Mouse (Mus musculus) MN1 (cell line): ENCODE measurements around the gene Il18.
"Not testable (repeated sequence)": the region's sequence is repeated elsewhere in the genome, so short reads cannot be mapped to it uniquely, and the experiment has no call there.

ENCODE experiments used
- DNase-seq: peaks from one replicate; pipeline ENCODE4 v3.0.0-alpha.2; 2016; ENCODE audit warnings: low spot score

Gene Il18

GRCm38 (mm10) chr9:50603998-50604324 lies 49.3 kb downstream of the Il18 start:
- no peak for DNase-seq

DNA sequence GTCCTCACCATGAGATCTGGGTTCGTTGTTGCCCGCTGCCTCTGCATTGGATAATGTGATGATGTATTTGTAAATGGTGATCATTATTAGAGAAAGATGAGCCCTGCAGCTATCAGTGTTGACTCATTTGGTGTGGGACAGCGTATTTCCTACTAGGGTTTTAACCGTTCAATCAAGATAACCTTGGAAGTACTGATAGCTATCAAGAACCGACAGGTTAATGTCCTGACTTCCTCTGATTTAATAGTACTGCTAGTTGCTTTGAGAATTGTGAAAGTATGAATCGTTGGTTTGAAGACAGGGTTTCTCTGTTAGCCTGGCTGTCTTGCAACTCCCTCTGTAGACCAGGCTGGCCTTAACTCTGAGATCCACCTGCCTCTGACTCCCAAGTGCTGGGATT lies 49.7 kb downstream of the Il18 start:
- DNase-seq: no peak

DNA sequence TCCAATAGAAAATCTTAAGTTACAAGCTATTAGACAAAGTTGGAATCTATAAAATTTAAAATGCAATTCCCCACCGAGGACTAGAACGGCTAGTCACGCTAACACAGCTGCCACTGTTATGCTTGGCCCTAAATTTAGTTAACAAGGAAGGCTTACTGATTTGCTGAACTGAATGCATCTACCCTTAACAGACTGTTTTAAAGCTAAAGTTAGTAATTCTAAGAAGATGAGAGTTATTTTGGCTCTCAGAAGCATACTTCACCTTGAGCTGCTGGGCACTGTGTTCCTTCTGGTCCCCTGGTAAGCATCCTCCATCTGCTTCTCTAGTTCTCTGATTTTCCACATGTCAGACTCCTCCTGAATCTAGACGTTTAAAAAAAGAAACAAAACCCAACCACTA lies 57.5 kb downstream of the Il18 start:
- DNase-seq: no peak

DNA sequence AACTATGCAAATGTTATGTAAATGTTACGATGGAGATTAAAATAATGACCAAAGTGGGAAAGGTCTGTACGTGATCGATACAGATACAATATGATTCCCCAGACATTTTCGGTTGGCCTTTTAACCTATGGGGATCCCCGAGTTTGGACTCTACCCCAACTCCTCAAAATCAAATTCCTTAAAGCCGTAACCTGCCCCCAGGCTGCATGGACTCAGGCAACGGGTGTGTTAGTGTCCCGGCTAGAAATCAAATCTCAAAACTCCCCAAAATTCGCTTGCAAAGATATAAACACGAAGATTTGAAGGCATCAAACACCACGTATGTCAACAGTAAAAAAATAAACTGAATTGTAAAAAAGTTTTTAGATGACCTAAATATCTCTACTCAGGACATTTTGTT lies 61.5 kb downstream of the Il18 start:
- DNase-seq: no peak

DNA sequence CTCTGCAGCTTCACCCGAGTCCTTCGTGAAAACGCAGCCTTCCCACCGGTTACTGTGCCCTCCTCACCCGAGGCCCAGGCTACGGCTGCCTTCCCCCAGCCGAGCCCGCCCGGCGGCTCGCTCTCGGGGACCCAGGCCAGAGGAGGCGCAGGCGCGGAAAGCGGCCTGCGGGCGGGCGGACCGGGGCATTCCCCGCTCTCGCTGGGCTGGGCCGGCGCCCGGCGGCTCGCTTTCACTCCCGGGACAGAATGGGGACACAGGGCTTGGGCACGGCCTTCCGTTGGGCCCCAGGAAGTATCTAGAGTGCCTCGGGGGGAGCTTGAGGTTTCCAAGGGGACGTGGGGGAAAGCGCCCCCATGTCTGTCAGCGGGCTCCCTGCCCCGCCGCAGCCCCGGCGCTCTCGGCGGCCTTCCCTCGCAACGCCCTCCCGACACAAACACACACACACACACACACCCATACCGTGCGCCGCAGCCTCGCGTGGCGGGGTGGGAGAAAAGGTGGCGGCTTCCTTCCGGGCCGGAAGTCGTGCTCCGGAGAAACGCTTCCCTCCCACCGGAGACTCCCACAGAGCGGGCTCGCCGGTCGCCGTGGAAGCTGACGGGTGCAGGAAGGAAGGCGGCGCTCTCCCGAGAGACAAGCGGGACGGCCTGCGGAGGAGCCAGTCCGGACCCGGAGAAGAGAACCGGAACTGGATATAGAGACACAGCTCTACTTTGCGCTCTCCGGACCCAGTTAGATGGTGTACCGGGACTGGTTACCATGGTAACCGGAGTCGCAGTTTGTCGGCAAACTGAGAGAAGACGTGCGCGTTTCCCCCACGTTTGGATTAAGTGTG lies 62.4 kb downstream of the Il18 start, which contains the start of the genes Pih1d2 and Nkapd1:
TSS of gene Pih1d2 (plus strand) at position 556 of the 838 bp plus-strand sequence.
TSS of gene Nkapd1 (minus strand) at position 699 of the 838 bp plus-strand sequence.
- DNase-seq: peak; percentile 94

DNA sequence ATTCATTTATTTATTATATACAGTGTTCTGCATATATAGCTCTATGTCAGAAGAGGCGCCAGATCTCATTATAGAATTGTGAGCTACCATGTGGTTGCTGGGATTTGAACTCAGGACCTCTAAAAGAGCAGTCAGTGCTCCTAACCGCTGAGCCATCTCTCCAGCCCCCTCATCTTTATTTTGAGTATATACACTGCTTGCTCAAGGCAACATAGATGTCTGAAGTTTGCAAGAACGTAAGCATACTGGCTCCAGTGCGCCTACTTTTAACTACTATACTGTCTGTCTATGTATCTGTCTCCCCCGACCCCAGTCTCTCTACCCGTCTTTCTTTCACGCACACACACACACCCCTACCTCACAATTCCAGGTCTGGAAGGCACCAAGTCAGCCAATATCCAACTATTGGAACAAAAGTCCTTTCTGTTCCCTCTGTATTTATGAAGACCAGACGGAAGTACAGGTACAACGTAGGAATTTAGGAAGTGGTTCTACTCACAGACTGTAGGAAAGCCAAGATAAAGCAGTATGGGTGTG lies 63.2 kb downstream of the Il18 start:
- DNase-seq: no peak

DNA sequence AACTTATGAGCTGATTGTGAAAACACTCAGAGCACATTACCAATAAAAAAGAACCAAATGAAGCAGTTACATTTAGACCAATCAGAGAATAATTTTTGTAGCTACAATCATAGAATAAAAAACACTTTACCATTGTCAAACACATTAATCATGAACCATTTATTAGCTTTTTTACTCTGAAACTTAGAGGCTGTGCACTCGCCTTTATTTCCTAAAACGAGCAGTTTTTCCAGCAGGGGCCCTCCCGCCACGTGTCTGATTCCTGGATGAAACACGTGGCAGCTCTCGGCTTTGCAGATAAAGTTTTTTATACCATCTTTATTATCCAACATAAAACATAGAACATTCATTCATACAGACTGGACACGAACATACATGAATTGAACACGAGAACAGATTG lies 76.3 kb downstream of the Il18 start:
- DNase-seq: not testable (repeated sequence)
